Mouse (Mus musculus): ENCODE data around the gene Sema3a.

- TF ChIP-seq CTCF (IDR thresholded peaks at IDR 0.05; ENCODE audit: borderline replicate concordance, insufficient read depth, low read length) (no peak), POLR2A (IDR thresholded peaks at IDR 0.05; ENCODE audit: low read depth, low read length) (no peak)
Observed at GRCm38 (mm10) chr5:13477653-13478052, 352.4 kb downstream of the Sema3a start.
